Mouse (Mus musculus) urinary bladder, postnatal 0 days (tissue): ENCODE data around the gene Nkain2. TPM values are rescaled to one million over a fixed set of nuclear protein-coding genes. Genes with fewer than 3 reads are reported as not detected.

ENCODE experiments used
- polyA plus RNA-seq: library from polyadenylated mRNA; unstranded; fragments of >200 nt; fragmentation: Nextera tagmentation; extraction: Ambion mirVana; gene quantifications from 2 replicates; pipeline ENCODE4 v1.2.1, GENCODE M21; 2015

Gene Nkain2
- 0.07 and 0.16 TPM in 2 replicates for polyA plus RNA-seq

DNA sequence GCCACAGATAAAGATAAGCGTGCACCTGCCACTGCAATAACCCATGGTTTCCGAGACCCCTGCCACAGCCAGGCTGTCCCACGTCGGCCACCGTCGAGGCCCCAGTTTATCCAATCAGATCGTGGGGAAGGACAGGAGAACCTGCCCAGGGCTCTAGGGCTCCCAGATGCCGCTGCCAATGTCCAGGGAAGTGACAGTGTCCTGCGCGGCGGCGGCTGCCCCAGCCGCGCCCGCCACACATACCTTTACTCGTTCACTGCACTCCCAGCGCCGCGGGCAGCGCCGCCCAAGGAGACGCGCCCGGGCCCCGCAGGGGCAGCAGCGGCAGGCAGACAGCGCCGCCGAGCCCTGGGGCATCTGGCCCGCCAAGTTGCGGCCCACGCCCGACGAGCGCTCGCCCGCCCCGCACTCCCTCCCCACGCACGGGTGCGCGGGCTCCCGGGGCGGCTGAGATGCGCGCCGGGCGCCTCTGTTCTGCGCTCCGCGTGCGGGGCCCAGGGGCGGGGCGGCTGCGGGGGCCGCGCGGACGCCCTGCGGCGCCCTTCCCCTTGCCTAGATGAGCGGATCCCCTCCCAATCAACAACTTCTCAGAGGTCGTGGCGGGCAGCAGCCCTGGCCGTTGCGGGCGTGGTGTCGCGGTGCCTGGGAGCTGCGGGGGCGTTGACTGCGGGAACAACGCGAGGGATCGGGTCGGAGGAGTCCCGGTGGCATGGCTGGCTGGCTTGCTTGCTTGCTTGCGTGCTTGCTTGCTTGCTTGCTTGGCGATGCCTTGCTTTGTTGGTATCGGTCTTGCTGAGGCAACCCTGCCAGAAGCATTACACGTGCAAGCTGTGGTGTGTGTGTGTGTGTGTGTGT, at the start of gene Nkain2:
Nkain2 (minus strand) TSS at position 811 of the 855 bp plus-strand sequence.

Other genes starting within 250 kb of the Nkain2 start
- gene Trdn, start 190.1 kb upstream of the Nkain2 start, polyA plus RNA-seq: 10.1 and 12.1 TPM in 2 replicates